Mouse (Mus musculus) embryonic facial prominence, embryonic 13.5 days (tissue): ENCODE measurements at regions not wholly inside any gene's neighbourhood (a gene's known extent, or its start where the extent isn't known, plus 50 kb on each side); places are given as distances from the start of the nearest gene placed in this dataset.

Experiments
- ATAC-seq: fragments of 200-750 bp; cut with Nextera tagmentation; 2 replicates; pipeline ENCODE4 v1.8.0; 2017; ENCODE audit warnings: low read depth; ENCODE audit not compliant: insufficient number of reproducible peaks, insufficient read depth, low FRiP score, low TSS enrichment
- H3K27ac ChIP-seq: fragments of 300-500 bp; sonication (generic); 2 replicates; pipeline ENCODE4 v1.5.1; 2015; ENCODE audit warnings: moderate library complexity, mild to moderate bottlenecking, inconsistent platforms
- H3K27me3 ChIP-seq: fragments of 300-500 bp; sonication (generic); 2 replicates; pipeline ENCODE4 v1.6.1; 2015; ENCODE audit warnings: mild to moderate bottlenecking, inconsistent platforms
- H3K36me3 ChIP-seq: fragments of 300-500 bp; sonication (generic); 2 replicates; pipeline ENCODE4 v1.6.1; 2015; ENCODE audit warnings: mild to moderate bottlenecking, inconsistent platforms
- H3K4me1 ChIP-seq: fragments of 300-500 bp; sonication (generic); 2 replicates; pipeline ENCODE4 v1.6.1; 2015; ENCODE audit warnings: inconsistent platforms
- H3K4me2 ChIP-seq: fragments of 300-500 bp; sonication (generic); 2 replicates; pipeline ENCODE4 v1.6.1; 2015; ENCODE audit warnings: moderate library complexity, mild to moderate bottlenecking, inconsistent platforms
- H3K4me3 ChIP-seq: fragments of 300-500 bp; sonication (generic); 2 replicates; pipeline ENCODE4 v1.5.1; 2015; ENCODE audit warnings: mild to moderate bottlenecking, inconsistent platforms
- H3K9ac ChIP-seq: fragments of 300-500 bp; sonication (generic); 2 replicates; pipeline ENCODE4 v1.6.1; 2015; ENCODE audit warnings: mild to moderate bottlenecking, inconsistent platforms
- H3K9me3 ChIP-seq: fragments of 300-500 bp; sonication (generic); 2 replicates; pipeline ENCODE4 v1.6.1; 2016; ENCODE audit warnings: inconsistent platforms
- WGBS: fragments of 180-500 bp; shearing (Covaris S2); methylation state at CpG from one replicate; pipeline ENCODE4 v1.1.7; 2015; ENCODE audit warnings: mixed read lengths; 5-methylcytosine and 5-hydroxymethylcytosine counted together

DNA sequence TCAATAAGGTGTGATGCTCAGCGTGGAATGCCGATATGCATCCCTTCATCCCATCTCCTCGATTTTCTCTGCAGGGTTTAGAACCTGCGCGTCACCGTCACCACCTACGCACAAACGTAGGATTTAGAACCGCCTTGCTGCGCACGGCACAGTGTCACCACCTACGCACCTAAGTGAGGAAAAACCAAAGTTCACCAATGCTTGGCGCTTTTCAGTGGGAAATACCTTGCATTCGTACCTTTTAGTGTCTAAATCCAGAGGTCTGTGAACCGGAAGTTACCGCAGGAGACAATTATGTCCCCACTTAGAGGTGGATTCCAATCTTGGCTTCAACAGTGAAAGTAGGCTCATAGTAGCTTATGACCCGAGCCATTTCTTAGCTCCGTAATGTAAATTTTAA lies 162.0 kb downstream of the Zfp326 start:
- Histone ChIP-seq H3K27ac (no peak overlapping the region), H3K36me3 (no peaks in the 10 kb centered on the region), H3K9me3 (no peaks in the 10 kb centered on the region), H3K9ac (no peak overlapping the region), H3K27me3 (no peaks in the 10 kb centered on the region), H3K4me1 (peaks cover 4% of the 10 kb centered on the region; the same call in 1 of the 2 replicates), H3K4me3 (no peak overlapping the region), H3K4me2 (no peak overlapping the region)
- no peak for ATAC-seq
- 94% methylated on average over 18 of the region's 18 CpGs for WGBS

DNA sequence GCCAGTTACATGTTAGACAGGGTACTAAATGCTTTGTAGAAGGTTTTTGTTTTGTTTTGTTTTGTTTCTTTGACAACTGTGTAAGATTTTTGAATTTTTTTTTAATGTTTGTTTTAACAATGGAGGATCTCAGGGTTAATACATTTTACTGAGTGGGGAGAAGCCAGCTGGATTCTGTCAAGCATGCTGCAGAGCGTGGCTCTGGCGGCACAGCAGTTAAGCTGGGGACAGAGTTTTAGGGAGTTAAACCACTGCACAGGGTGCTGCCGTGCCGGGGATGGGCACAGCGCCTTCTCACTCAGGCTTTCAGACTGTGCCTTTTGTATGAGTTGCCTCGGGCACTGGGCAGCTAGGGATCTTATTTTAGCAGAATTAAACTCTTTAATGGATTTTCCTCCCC lies 159.8 kb downstream of the Zfp326 start:
- Histone ChIP-seq H3K36me3 (no peaks in the 10 kb centered on the region), H3K4me3 (no peak overlapping the region), H3K9ac (no peak overlapping the region), H3K27me3 (no peaks in the 10 kb centered on the region), H3K4me1 (peaks cover 4% of the 10 kb centered on the region; the same call in 1 of the 2 replicates), H3K4me2 (peak overlapping the region; percentile 32; the same call in 1 of the 2 replicates), H3K27ac (no peak overlapping the region), H3K9me3 (no peaks in the 10 kb centered on the region)
- WGBS, result 17% methylated on average over 6 of the region's 6 CpGs
- no peak for ATAC-seq

DNA sequence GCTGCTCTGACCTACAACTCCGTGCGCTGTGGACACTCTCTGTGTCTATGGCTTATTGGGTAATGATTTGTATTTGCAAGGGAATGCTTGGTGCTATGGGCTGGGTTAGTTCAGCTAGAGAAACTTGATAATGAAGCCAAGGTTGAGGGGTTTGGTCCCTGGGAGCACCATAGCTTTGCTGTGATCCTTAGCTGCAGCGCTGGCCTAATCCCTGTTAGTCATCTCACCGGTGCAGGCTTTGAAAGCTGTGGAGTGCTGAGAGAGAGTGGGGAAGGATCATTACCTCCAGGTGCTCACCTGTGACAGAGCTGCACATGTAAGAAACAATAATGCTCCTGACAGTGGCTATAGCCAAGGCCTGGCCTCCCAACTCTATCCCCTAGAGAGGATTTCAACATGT lies 156.6 kb downstream of the Zfp326 start:
- Histone ChIP-seq H3K4me1 (peaks cover 4% of the 10 kb centered on the region; the same call in 1 of the 2 replicates), H3K9ac (no peak overlapping the region), H3K4me3 (no peak overlapping the region), H3K36me3 (no peaks in the 10 kb centered on the region), H3K27ac (no peak overlapping the region), H3K4me2 (no peak overlapping the region), H3K9me3 (no peaks in the 10 kb centered on the region), H3K27me3 (no peaks in the 10 kb centered on the region)
- 71% methylated on average over 4 of the region's 4 CpGs for WGBS
- ATAC-seq, result no peak

DNA sequence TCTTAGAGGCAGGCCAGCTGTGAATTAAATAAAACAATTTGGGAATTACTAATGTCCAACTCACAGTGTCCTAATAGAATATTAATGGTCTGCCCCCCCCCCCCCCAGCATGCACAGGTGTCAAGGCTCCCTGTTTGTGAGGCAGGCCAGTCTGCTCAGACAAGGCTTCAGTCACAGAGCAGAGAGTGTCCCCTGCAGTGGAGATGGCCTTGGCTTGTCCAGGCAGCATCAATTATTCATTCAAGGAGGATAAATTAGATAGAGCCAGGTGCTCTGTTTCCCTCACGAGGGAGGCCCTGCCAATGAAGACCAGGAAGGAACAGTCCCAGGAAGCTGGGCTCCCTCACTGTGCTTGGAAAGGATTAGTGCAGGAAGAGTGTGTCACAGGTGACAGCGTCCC lies 150.5 kb downstream of the Zfp326 start:
- no peaks in the 10 kb centered on the region for H3K9me3 ChIP-seq
- no peaks in the 10 kb centered on the region for H3K36me3 ChIP-seq
- 62% methylated on average over 2 of the region's 2 CpGs for WGBS
- no peak for ATAC-seq
- H3K27me3 ChIP-seq, result no peaks in the 10 kb centered on the region
- H3K4me2 ChIP-seq, result no peak overlapping the region
- H3K27ac ChIP-seq, result no peak overlapping the region
- no peak overlapping the region for H3K4me3 ChIP-seq
- no peak overlapping the region for H3K9ac ChIP-seq
- no peaks in the 10 kb centered on the region for H3K4me1 ChIP-seq

DNA sequence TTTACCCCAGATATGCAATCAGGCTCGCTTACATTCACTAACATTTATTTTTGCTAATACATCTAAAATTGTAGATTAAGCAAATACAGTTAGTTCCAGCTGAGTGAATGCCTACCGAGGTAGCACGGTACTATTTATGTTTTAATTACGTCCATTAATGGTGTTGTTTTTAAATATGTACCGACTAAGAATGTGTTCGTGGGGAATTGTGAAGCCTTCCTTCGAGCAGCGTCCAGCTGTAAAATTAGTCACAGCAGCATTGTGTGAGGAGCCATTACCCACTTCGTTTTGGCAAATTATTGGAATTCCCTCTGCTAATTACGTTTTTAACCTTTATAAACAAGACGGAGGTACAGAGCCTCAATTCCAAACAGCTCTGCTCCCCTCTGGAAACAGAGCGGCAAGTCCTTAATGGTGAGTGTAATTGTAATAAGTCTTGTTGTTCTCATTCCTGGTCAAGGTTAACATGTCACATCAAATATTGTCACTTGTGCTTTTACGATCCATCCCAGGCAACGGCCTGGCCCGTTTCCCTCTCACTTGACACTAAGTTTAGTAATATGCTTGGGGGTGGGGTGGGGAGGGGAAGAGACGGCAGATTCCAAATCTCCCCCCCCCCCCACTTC lies 128.0 kb downstream of the Zfp326 start:
- no peak overlapping the region for H3K4me3 ChIP-seq
- no peaks in the 10 kb centered on the region for H3K36me3 ChIP-seq
- H3K9ac ChIP-seq, result no peak overlapping the region
- H3K9me3 ChIP-seq, result no peaks in the 10 kb centered on the region
- H3K27me3 ChIP-seq, result peaks cover 22% of the 10 kb centered on the region
- H3K4me2 ChIP-seq, result no peak overlapping the region
- H3K4me1 ChIP-seq, result no peaks in the 10 kb centered on the region
- ATAC-seq, result no peak
- 42% methylated on average over 16 of the region's 16 CpGs for WGBS
- no peak overlapping the region for H3K27ac ChIP-seq

DNA sequence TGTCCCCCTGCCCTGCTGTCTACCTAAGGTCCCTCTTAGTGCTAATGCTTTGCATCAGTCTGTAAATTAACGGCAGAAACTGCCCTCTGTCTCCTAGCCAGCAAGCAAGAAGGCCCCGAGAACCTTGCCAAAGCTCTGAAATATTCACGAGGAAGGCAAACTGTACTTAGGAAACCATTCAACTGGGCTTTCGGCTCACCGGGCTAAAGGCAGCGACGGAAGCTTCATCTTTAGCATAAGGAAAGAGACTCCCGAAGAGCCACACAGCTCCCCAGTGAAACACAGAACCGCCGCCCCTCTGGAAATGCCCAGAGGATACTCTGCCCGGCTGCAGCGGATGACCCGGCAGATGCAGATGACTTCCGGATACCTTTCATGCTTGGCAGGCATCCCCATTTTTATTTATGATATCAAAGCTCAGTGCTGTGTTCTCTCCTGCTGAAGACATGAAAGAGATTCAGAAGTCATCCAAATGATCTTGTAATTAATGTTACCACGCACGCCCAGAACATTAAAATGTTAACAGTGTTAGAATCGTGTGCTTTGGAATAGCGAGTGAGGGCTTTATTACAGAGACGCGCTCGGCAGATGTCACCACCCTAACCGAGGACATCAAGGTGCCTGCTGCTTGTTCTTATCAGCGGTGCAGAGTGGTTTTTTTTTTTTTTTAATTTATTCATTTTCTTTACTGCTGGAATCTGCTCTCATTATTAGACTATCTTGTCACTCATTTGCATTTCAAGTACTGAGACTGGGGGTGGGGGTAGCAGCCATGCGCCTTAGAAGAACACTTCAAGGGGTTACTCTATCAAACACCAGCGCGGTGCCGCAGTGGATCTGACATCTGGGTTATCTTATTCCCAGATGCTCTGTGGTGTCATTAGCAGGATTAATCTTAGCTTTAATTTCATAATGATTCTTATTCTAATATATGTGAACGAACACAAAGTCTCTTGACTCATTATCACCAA lies 127.2 kb downstream of the Zfp326 start:
- H3K27me3 ChIP-seq, result peaks cover 22% of the 10 kb centered on the region
- H3K4me3 ChIP-seq, result no peak overlapping the region
- no peak overlapping the region for H3K4me2 ChIP-seq
- H3K9ac ChIP-seq, result no peak overlapping the region
- no peaks in the 10 kb centered on the region for H3K4me1 ChIP-seq
- no peak overlapping the region for H3K27ac ChIP-seq
- H3K36me3 ChIP-seq, result no peaks in the 10 kb centered on the region
- no peak for ATAC-seq
- H3K9me3 ChIP-seq, result no peaks in the 10 kb centered on the region
- 53% methylated on average over 28 of the region's 28 CpGs for WGBS

DNA sequence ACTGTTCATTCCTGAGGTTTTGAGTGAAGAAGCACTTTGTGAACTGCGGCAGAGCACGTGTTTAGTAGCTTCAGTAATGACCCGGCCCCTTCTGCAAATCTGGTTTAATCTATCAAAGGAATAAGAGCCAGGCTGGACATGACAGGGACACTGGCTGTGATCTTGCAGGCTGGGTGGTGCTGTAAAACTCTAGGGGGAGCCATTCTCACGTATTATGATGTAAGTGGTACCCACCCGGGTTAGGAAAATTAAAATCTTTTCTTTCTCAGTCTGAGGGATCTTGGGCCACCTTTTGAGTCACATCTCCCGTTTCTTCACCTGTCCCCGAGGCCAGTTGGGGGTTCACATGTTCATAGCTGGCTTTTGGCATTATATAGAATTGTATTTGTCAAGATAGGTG lies 126.0 kb downstream of the Zfp326 start:
- 33% methylated on average over 7 of the region's 7 CpGs for WGBS
- no peak overlapping the region for H3K9ac ChIP-seq

DNA sequence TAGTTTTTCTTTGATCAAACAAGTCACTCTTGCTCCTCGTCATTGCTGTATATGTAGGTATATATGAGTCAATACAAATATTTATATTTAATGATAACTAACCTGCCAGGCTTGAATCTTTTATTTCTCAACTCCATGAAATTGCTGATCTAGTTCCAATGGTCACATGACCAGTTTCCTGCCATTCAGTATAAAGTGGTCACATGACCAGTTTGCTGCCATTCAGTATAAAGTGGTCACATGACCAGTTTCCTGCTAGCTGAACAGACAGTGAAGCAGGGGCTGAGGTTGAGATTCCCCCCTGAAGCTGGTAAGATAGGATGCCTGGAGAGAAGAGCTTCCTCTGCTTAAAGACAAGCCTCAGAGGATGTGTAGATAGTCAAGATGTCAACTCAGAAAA lies 117.9 kb downstream of the Zfp326 start:
- no peak overlapping the region for H3K4me2 ChIP-seq
- no peak overlapping the region for H3K9ac ChIP-seq
- H3K27ac ChIP-seq, result no peak overlapping the region
- H3K27me3 ChIP-seq, result no peaks in the 10 kb centered on the region
- WGBS, result 81% methylated on average over 1 of the region's 1 CpGs
- H3K9me3 ChIP-seq, result no peaks in the 10 kb centered on the region
- no peak overlapping the region for H3K4me3 ChIP-seq
- no peak for ATAC-seq
- no peaks in the 10 kb centered on the region for H3K36me3 ChIP-seq
- H3K4me1 ChIP-seq, result no peaks in the 10 kb centered on the region

More for the DNA sequence above, 126.0 kb downstream of the Zfp326 start:
- H3K4me1 ChIP-seq, result no peaks in the 10 kb centered on the region
- H3K4me2 ChIP-seq, result no peak overlapping the region
- H3K9me3 ChIP-seq, result no peaks in the 10 kb centered on the region
- H3K27me3 ChIP-seq, result peaks cover 22% of the 10 kb centered on the region
- no peak for ATAC-seq
- H3K36me3 ChIP-seq, result no peaks in the 10 kb centered on the region
- H3K27ac ChIP-seq, result no peak overlapping the region
- H3K4me3 ChIP-seq, result no peak overlapping the region

DNA sequence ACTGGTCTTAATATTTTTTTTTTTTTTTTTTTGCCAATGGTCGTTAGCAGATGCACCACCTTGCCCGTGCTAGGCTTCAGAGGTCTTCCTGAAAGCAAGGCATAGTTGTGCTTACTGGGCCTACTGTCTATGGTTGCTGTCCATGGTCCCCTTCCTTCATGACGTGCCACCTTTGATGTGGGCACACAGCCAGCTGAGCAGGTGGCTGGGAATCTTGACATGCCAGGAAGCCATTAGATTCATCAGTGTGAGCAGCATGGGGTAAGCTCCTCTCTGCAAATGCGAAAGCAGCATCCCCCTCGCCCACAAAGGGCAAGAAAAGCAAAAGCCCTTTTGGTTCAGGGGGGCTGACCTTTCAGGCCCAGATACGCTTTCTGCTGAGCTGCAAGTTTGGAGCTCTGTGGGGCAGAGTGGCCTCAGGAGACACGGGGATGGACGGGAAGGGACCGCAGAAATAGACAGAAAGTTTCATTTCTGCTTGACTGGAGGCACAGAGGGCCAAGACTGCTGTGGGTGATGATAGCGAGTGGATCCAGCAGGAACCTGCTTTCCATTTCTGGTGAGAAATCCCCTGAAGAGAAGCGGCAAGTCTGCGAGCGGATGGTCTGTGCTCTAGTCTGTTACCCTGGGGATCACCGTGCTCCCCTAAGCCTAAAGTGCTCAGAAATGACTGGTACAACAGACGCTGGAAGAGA lies 116.8 kb downstream of the Zfp326 start:
- Histone ChIP-seq H3K4me2 (no peak overlapping the region), H3K4me1 (no peaks in the 10 kb centered on the region), H3K9me3 (no peaks in the 10 kb centered on the region), H3K27ac (no peak overlapping the region), H3K9ac (no peak overlapping the region), H3K4me3 (no peak overlapping the region), H3K27me3 (no peaks in the 10 kb centered on the region), H3K36me3 (no peaks in the 10 kb centered on the region)
- no peak for ATAC-seq
- whole genome bisulfite sequencing, result 71% methylated on average over 15 of the region's 15 CpGs

DNA sequence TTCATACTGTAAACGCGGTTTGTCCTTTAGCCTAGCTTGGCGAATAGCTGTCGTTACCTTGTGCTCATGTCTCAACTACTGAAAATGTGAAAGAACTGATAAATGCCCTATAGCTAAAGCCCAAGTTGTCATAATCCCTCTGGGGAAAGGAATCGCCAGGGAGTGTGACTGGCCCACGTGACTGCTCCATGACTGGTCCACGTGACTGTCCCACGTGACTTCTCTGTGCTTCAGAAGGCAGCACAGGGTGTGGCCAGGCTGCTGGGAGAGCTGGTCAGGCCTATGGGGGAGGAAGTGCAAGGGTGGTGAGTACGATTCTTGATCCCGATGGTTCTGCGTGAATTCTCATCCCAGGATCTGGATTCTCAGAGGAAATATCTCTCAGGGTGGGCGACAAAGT lies 114.4 kb downstream of the Zfp326 start:
- no peak for ATAC-seq
- H3K4me2 ChIP-seq, result no peak overlapping the region
- H3K9me3 ChIP-seq, result no peaks in the 10 kb centered on the region
- H3K9ac ChIP-seq, result no peak overlapping the region
- no peak overlapping the region for H3K4me3 ChIP-seq
- no peaks in the 10 kb centered on the region for H3K27me3 ChIP-seq
- no peaks in the 10 kb centered on the region for H3K4me1 ChIP-seq
- H3K27ac ChIP-seq, result no peak overlapping the region
- H3K36me3 ChIP-seq, result no peaks in the 10 kb centered on the region
- 86% methylated on average over 12 of the region's 12 CpGs for WGBS

DNA sequence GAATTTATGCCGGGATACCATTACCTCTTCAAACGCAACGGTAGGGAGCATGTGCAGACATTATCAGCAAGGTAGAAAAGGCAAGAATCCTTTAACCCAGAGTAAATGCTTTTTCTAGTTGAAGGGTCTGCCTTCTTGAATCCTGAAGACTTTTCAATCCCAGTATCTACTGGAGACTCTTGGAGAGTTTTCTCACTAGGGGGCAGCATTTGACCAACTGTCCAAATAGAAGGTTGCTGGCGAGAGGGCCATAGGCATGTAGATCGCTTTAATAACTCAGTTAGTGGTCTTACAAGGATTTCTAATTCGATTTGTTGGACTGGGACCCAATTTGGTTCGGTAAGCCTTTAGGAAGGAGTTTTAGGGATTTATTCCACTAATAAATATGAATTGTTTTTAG lies 110.0 kb downstream of the Zfp326 start:
- Histone ChIP-seq H3K9me3 (no peaks in the 10 kb centered on the region), H3K4me3 (no peak overlapping the region), H3K4me2 (no peak overlapping the region), H3K27me3 (no peaks in the 10 kb centered on the region), H3K9ac (no peak overlapping the region), H3K4me1 (no peaks in the 10 kb centered on the region), H3K27ac (no peak overlapping the region), H3K36me3 (no peaks in the 10 kb centered on the region)
- 37% methylated on average over 7 of the region's 7 CpGs for WGBS
- ATAC-seq, result no peak
